Mouse (Mus musculus): ENCODE data around the gene Med6. TPM values are rescaled to one million over a fixed set of nuclear protein-coding genes. Genes with fewer than 3 reads are reported as not detected.

Med6 gene
- total RNA-seq (2014; rRNA removed) (33.9 and 43.2 TPM in 2 replicates), polyA plus RNA-seq (2015; fragmentation: Nextera tagmentation; extraction: Ambion mirVana) (34.6 and 39.3 TPM in 2 replicates)

DNA sequence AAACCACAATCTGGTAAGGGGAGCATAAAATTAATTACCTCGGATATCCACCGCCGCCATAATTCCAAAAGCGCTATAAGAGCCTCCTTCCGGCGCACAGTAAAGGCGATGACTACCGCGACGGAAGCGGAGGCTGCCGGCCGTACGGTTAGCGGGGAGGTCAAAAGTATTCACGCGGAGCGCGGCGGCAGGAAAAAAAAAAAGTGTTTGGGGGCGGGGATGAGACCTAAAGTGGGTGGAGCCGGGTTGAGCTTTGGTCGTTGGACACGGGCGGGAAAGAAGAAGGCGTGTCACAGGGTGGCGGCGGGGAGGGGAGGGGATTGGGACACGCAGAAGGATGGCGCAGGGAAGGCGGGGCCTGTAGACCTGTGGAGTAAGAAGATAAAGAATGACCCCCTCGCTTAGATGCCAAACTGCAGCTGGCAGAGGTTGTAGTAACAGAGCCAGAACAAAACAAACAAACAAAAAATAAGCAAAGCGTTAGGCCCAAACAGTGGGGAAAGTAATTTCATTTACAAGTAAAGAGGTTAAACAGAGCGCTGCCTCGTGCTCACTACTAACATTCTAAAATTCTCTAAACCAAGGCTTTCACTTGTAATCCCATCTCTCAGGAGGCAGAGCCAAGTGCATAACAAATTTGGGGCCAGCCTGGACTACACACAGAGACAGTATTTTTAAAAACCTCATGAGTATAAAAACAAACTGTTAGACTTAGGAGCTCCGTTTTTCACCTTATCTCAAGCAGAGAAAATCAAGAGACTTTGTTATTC lies at the start of gene Med6:
TSS of gene Med6 (minus strand) at position 107 of the 770 bp plus-strand sequence.
- TF ChIP-seq CTCF (IDR thresholded peaks at IDR 0.05; ENCODE audit: low read depth) = peak; percentile 2; the same call in 1 of the 2 replicates
- H3K9me3 ChIP-seq (ENCODE audit: low read length) = no peaks in the 10 kb centered on the region
- H3K4me1 ChIP-seq (ENCODE audit: insufficient read depth) = peaks cover 9% of the 10 kb centered on the region
- 4% methylated on average over 36 of the region's 36 CpGs for WGBS
- no peaks in the 10 kb centered on the region for H3K27me3 ChIP-seq (ENCODE audit: insufficient read depth, low read length)
- H3K36me3 ChIP-seq (ENCODE audit: insufficient read depth) = peaks cover 8% of the 10 kb centered on the region
- ATAC-seq (peak; percentile 98), DNase-seq (peak; percentile 98)
- H3K9ac ChIP-seq = peak within 1 kb of the TSS; percentile 64
- peak within 1 kb of the TSS; percentile 58 for H3K27ac ChIP-seq (ENCODE audit: low read depth, low read length)
- H3K4me2 ChIP-seq (ENCODE audit: low read depth) = peak within 1 kb of the TSS; percentile 67
- H3K4me3 ChIP-seq (ENCODE audit: low read depth, low read length) = peak within 1 kb of the TSS; percentile 61

GRCm38 (mm10) chr12:81642361-81643082 lies 47.7 kb upstream of the Med6 start:
- Histone ChIP-seq H3K27ac (ENCODE audit: low read depth, low read length) (no peak overlapping the region), H3K9me3 (ENCODE audit: low read length) (no peaks in the 10 kb centered on the region), H3K27me3 (ENCODE audit: insufficient read depth, low read length) (no peaks in the 10 kb centered on the region), H3K9ac (no peak overlapping the region), H3K4me1 (ENCODE audit: insufficient read depth) (no peaks in the 10 kb centered on the region), H3K36me3 (ENCODE audit: insufficient read depth) (peaks cover under 1% of the 10 kb centered on the region; the same call in 1 of the 2 replicates), H3K4me3 (ENCODE audit: low read depth, low read length) (no peak overlapping the region), H3K4me2 (ENCODE audit: low read depth) (no peak overlapping the region)
- WGBS = 14% methylated on average over 11 of the region's 11 CpGs
- no peak for TF ChIP-seq CTCF (IDR thresholded peaks at IDR 0.05; ENCODE audit: low read depth)
- ATAC-seq (peak; percentile 77), DNase-seq (peak; percentile 57)

DNA sequence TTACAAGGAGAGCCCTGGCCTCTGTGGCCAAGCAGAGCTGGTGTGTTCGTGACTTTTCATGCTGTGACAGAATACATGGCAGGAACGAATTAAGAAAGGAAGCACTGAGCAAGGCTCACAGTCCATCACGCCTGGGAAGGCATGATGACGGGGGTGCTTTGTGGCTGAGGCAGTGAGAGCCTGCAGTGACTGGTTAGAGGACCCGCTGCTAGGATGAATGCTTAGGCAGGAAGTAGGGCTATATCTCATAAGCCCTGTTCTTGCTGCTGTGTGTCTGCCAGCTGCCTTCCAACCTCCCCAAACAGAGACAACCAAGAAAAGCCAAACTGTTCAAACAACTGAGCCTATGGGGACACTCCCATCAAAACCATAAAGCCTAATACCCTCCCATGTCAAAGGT lies 45.8 kb upstream of the Med6 start:
- TF ChIP-seq CTCF (IDR thresholded peaks at IDR 0.05; ENCODE audit: low read depth) = no peak

GRCm38 (mm10) chr12:81633246-81633645 lies 38.4 kb upstream of the Med6 start:
- Histone ChIP-seq H3K27ac (ENCODE audit: low read depth, low read length) (no peak overlapping the region), H3K4me1 (ENCODE audit: insufficient read depth) (peaks cover 18% of the 10 kb centered on the region; the same call in 1 of the 2 replicates), H3K36me3 (ENCODE audit: insufficient read depth) (peaks cover 3% of the 10 kb centered on the region; the same call in 1 of the 2 replicates), H3K9ac (no peak overlapping the region), H3K27me3 (ENCODE audit: insufficient read depth, low read length) (no peaks in the 10 kb centered on the region), H3K4me3 (ENCODE audit: low read depth, low read length) (no peak overlapping the region), H3K9me3 (ENCODE audit: low read length) (no peaks in the 10 kb centered on the region), H3K4me2 (ENCODE audit: low read depth) (peak overlapping the region; percentile 78)
- DNase-seq = no peak
- WGBS = 72% methylated on average over 2 of the region's 2 CpGs
- TF ChIP-seq CTCF (IDR thresholded peaks at IDR 0.05; ENCODE audit: low read depth) = no peak
- no peak for ATAC-seq

More for the DNA sequence above, 45.8 kb upstream of the Med6 start:
- Histone ChIP-seq H3K4me1 (ENCODE audit: insufficient read depth) (no peaks in the 10 kb centered on the region), H3K27me3 (ENCODE audit: insufficient read depth, low read length) (no peaks in the 10 kb centered on the region), H3K27ac (ENCODE audit: low read depth, low read length) (no peak overlapping the region), H3K9me3 (ENCODE audit: low read length) (no peaks in the 10 kb centered on the region), H3K4me3 (ENCODE audit: low read depth, low read length) (no peak overlapping the region), H3K4me2 (ENCODE audit: low read depth) (no peak overlapping the region), H3K9ac (no peak overlapping the region), H3K36me3 (ENCODE audit: insufficient read depth) (peaks cover 3% of the 10 kb centered on the region; the same call in 1 of the 2 replicates)
- 58% methylated on average over 5 of the region's 5 CpGs for WGBS
- ATAC-seq (no peak), DNase-seq (no peak)

DNA sequence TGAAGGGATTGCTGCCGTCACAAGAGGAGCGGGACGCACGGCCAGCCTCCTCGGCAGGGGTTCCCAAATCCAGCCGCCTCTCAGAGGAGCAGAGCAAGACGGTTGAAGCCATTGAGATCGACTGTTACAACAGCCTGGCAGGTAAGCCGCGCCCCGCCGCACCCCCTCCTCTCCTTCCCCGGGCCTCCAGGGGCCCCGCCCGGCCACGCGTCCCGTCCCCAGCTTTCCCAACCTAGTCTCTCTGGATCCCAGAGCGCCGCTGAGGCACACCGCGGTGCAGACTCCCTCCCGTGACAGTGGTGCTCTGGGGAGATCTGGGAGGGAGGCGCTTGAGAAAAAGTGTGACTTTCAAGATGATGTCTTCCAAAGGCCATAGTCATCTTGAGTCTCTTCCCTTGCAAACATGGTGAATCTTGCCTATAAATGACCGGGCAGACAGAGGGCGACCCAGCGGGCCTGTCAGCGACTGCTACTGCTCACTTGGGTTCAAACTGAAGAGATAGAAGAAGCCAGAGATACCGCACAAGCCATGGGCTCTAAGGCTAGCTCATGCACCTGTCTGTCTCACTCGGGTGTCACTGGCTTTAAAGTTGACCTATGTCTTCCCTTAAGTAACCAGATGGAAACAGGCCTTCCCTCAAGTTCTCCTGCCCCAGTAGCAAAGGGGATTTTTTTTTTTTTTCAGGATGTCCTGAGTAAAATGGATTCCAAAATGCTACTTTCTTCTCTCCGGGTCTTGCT lies 37.0 kb upstream of the Med6 start:
- peak overlapping the region; percentile 76 for H3K4me3 ChIP-seq (ENCODE audit: low read depth, low read length)
- WGBS = 4% methylated on average over 31 of the region's 31 CpGs
- peak overlapping the region; percentile 95 for H3K9ac ChIP-seq
- H3K4me2 ChIP-seq (ENCODE audit: low read depth) = peak overlapping the region; percentile 78
- no peak for TF ChIP-seq CTCF (IDR thresholded peaks at IDR 0.05; ENCODE audit: low read depth)
- peak overlapping the region; percentile 97 for H3K27ac ChIP-seq (ENCODE audit: low read depth, low read length)
- DNase-seq (peak; percentile 71), ATAC-seq (peak; percentile 28)
- H3K9me3 ChIP-seq (ENCODE audit: low read length) = no peaks in the 10 kb centered on the region
- no peaks in the 10 kb centered on the region for H3K36me3 ChIP-seq (ENCODE audit: insufficient read depth)
- peaks cover 18% of the 10 kb centered on the region; the same call in 1 of the 2 replicates for H3K4me1 ChIP-seq (ENCODE audit: insufficient read depth)
- no peaks in the 10 kb centered on the region for H3K27me3 ChIP-seq (ENCODE audit: insufficient read depth, low read length)

GRCm38 (mm10) chr12:81630915-81631660 lies 36.3 kb upstream of the Med6 start, which contains the start of gene Ttc9:
Ttc9 (plus strand) TSS chr12:81631249.
- no peak for TF ChIP-seq CTCF (IDR thresholded peaks at IDR 0.05; ENCODE audit: low read depth)
- no peaks in the 10 kb centered on the region for H3K9me3 ChIP-seq (ENCODE audit: low read length)
- peaks cover 18% of the 10 kb centered on the region; the same call in 1 of the 2 replicates for H3K4me1 ChIP-seq (ENCODE audit: insufficient read depth)
- no peaks in the 10 kb centered on the region for H3K27me3 ChIP-seq (ENCODE audit: insufficient read depth, low read length)
- no peaks in the 10 kb centered on the region for H3K36me3 ChIP-seq (ENCODE audit: insufficient read depth)
- under 1% methylated on average over 81 of the region's 82 CpGs for WGBS
- ATAC-seq (peak; percentile 83), DNase-seq (peak; percentile 79)
- H3K4me3 ChIP-seq (ENCODE audit: low read depth, low read length) = peak within 1 kb of the TSS; percentile 76
- H3K9ac ChIP-seq = peak within 1 kb of the TSS; percentile 95
- peak within 1 kb of the TSS; percentile 78 for H3K4me2 ChIP-seq (ENCODE audit: low read depth)
- H3K27ac ChIP-seq (ENCODE audit: low read depth, low read length) = peak within 1 kb of the TSS; percentile 97
